Mouse (Mus musculus): ENCODE results near the gene Olfr1221.
"Not testable (repeated sequence)": the region's sequence is repeated elsewhere in the genome, so short reads cannot be mapped to it uniquely, and the experiment has no call there.

Olfr1221 gene

DNA sequence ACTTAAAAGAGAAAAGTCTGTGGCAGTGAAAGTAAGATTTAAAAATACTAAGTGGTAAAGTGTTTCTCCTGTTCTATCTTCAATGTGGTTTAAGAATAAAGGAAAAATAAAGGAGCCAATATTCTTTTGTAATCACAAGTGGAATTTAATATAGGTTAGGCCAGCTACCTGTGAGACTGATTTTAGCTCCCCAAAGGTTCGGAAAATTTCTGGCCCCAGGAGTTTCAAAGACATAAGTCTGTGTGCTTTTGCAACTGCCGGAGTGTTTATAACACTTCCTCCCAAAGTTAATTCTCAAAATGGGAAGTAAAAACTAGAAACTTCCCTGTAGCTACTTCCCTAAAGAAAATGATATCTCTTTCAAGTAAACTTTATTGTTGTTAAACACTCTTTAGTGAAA lies at the start of gene Olfr1221:
Gene Olfr1221, minus strand, starts transcription at position 101 of the 400 bp plus-strand sequence.
- no peak for DNase-seq (ENCODE audit: low spot score in 2 of 2)

DNA sequence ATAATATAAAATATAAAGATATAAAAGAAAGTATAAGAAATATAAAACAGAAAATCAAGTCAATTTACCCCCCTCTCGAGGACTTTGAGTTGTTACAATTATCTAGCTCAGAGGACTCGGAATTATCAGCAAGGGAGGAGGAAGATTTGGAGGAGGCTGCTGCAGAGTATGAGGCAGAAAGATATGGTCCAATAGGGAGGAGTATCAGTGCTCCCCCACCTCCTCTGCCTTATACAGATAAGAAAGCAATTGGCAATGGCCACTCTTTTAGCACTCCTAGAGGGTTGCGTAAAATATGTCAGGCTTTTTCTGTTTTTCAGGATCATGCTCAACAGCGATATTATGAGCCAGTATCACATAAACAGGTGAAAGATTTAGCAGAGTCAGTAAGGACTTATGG lies 47.6 kb upstream of the Olfr1221 start:
- DNase-seq (ENCODE audit: low spot score in 2 of 2), result not testable (repeated sequence)

GRCm38 (mm10) chr2:89163991-89164390 lies 46.9 kb upstream of the Olfr1221 start, which contains the start of gene Olfr1224-ps1:
Gene Olfr1224-ps1, minus strand, starts transcription at chr2:89164091.
- DNase-seq (ENCODE audit: low spot score in 2 of 2), result not testable (repeated sequence)

DNA sequence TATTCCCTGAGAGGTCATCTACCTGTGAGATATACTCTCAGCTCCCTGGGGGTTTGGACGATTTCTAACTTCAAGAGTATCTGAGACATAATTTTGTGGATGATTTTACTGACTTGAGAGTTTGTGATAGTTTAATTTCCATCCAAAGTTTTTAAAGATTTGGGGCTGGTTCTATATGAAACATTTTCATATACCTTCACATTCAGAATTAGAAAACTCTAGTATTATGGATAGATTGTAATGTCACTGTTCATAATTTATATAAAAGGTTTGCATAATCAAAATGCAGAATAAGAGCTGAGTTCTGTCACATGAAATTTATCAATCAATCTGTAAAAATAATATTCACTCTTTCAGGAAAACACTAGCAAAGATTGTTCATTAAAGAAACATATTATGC lies 34.4 kb upstream of the Olfr1221 start, which contains the start of gene Olfr1223:
Gene Olfr1223, minus strand, starts transcription at position 101 of the 400 bp plus-strand sequence.
- no peak for DNase-seq (ENCODE audit: low spot score in 2 of 2)

DNA sequence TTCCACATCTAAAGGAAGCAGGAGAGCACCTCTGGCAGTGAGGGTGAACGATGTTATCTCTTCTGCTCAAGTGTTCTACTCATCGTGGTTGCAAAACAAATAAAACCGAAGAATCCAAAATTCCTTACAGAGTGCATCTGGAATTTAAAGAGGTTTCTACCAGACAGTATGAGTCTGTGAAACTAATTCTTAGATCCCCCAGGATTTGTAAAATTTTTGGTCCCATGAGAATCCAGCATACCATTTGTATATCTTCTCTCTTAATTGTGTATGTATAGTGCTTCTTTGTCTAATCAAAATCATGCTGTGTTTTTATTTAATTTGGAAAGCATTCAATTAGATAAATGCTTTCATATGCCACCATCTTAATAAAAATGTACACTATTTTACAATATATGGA lies 15.9 kb upstream of the Olfr1221 start, which contains the start of gene Olfr1222:
Gene Olfr1222, minus strand, starts transcription at position 101 of the 400 bp plus-strand sequence.
- DNase-seq (ENCODE audit: low spot score in 2 of 2), result no peak

DNA sequence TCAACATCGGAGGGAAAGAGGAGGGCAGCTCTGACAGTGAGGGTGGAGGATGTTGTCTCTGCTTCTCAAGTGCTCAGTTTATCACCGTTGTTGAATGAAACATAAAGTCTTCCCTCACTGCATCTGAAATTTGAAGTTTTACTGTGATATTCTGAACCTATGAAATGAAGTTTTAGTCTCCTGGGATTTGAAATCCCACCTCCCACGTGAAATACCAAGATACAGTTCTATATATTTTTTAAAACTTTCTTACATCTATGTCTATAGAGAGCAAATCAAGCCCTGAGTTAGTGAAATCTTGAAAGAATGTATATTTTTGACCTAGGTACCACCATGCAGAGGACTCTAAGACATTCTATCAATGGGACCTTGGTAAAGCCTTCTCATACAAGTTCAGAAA lies 10.3 kb downstream of the Olfr1221 start, which contains the start of gene Olfr1220:
Gene Olfr1220, minus strand, starts transcription at position 101 of the 400 bp plus-strand sequence.
- no peak for DNase-seq (ENCODE audit: low spot score in 2 of 2)

- DNase-seq (ENCODE audit: low spot score in 2 of 2), result no peak
Observed at GRCm38 (mm10) chr2:89105651-89106050, 11.4 kb downstream of the Olfr1221 start.

DNA sequence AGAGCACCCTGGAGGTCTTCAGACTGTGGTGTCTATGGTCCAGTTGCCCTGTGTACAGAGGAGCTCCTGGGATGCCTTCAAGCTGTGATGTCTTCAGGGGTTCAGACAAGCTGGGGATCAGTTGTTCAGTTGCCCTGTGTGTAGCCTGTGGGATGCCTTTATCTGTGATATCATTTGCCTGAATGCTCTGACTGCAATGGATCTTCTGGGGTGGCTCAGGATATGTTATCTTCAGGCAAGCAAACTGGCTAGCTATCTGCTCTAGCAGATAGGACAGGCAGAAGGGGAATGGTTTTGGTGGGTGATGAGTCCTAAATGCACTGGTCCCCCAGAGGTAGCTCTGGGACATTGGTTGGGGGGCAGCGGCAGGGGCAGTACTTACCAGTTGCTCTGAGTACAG lies 23.2 kb downstream of the Olfr1221 start:
- DNase-seq (ENCODE audit: low spot score in 2 of 2), result no peak

- no peak for DNase-seq (ENCODE audit: low spot score in 2 of 2)
Observed at GRCm38 (mm10) chr2:89083413-89083812, 33.7 kb downstream of the Olfr1221 start, which contains the start of gene Olfr1219. Gene Olfr1219, minus strand, starts transcription at chr2:89083513.

DNA sequence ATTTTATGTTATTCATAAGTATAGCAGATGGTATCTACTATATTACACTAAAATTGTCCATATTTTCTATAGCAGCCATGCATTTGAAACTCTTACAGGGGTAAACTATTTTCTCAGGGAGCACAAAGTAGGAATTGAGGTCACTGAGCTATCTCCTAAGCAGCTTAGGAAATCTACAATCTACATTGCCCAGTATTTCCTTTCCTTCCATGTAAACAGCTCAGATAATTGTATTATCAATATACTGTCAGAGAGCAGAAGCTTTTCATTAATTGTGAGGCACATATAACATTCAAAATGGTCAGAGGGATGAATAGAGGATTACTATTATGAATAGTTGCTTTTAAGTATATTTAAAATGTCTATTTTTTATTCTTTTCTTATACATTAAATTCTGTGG lies 35.6 kb downstream of the Olfr1221 start:
- DNase-seq (ENCODE audit: low spot score in 2 of 2), result no peak

DNA sequence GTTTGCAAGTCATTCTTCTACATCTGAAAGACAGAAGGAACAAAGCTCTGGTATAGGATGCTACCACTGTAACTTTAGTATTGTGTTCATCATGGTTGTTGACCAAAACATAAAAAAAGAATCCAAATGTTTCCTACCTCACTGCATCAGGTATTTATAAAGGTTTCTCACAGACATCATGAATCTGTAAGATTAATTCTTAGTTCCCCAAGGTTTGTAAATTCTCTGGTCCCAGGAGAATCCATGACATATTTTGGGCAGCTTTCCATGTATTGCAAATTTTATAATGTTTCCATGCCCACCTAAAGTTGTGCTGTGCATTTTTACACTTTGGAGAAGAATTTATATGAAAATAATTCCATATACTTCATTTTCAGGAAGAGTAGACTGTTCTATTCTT lies 56.0 kb downstream of the Olfr1221 start, which contains the start of gene Olfr1218:
Gene Olfr1218, minus strand, starts transcription at position 101 of the 400 bp plus-strand sequence.
- DNase-seq (ENCODE audit: low spot score in 2 of 2), result no peak

Measured in spleen, postnatal 4 days (tissue).